Mouse (Mus musculus) small intestine, adult 2 months (tissue): Measurements from ENCODE around the gene Rilp. TPM values are rescaled to one million over a fixed set of nuclear protein-coding genes. Genes with fewer than 3 reads are reported as not detected.

ENCODE experiments used
- H3K27ac ChIP-seq: fragments of 200-500 bp; 2 replicates; pipeline ENCODE4 v1.5.1; 2012; ENCODE audit warnings: low read depth, low read length, control low read depth, inconsistent platforms; ENCODE audit not compliant: insufficient read depth
- H3K27me3 ChIP-seq: fragments of 200-500 bp; 2 replicates; pipeline ENCODE4 v1.6.1; 2012; ENCODE audit warnings: mild to moderate bottlenecking, moderate library complexity, low read length, inconsistent platforms; ENCODE audit not compliant: control insufficient read depth, insufficient read depth
- H3K36me3 ChIP-seq: fragments of 200-500 bp; 2 replicates; pipeline ENCODE4 v1.6.1; 2012; ENCODE audit warnings: mild to moderate bottlenecking, low read length, control low read depth, inconsistent platforms; ENCODE audit not compliant: control insufficient read depth, insufficient read depth
- H3K4me1 ChIP-seq: fragments of 200-500 bp; 2 replicates; pipeline ENCODE4 v1.6.1; 2012; ENCODE audit warnings: low read length, inconsistent platforms, mixed read lengths; ENCODE audit not compliant: control insufficient read depth, insufficient read depth, insufficient read length
- H3K4me3 ChIP-seq: fragments of 200-500 bp; 2 replicates; pipeline ENCODE4 v1.5.1; 2012; ENCODE audit warnings: low read depth, mild to moderate bottlenecking, control low read depth, inconsistent platforms, low read length, moderate library complexity
- CTCF ChIP-seq: fragments of 200-500 bp; IDR thresholded peaks from 2 replicates; pipeline ENCODE4 v1.5.1; 2012; ENCODE audit warnings: low read depth, mild to moderate bottlenecking, control low read depth, inconsistent platforms, low read length, moderate library complexity, mixed read lengths; ENCODE audit not compliant: insufficient replicate concordance, insufficient read length; ENCODE audit errors: extremely low read depth
- POLR2A ChIP-seq: fragments of 200-500 bp; IDR thresholded peaks from 2 replicates; pipeline ENCODE4 v1.6.1; 2012; ENCODE audit warnings: low read depth, mild to moderate bottlenecking, control low read depth, inconsistent platforms, low read length, moderate library complexity
- WGBS: fragments of 180-500 bp; shearing (Covaris S2); methylation state at CpG from one replicate; pipeline ENCODE4 v1.1.7; 2018; 5-methylcytosine and 5-hydroxymethylcytosine counted together
- polyA plus RNA-seq: library from polyadenylated mRNA; depleted of rRNA; stranded (reverse); fragments of >200 nt; gene quantifications from 2 replicates; pipeline ENCODE4 v1.2.3, GENCODE M21; 2012

Gene Rilp
- polyA plus RNA-seq, 1 experiment, result 15.0 TPM

GRCm38 (mm10) chr11:75536255-75537024, 26.5 kb downstream of the Rilp start:
- TF ChIP-seq POLR2A, result no peak
- TF ChIP-seq CTCF, result no peak
- Histone ChIP-seq H3K27ac (0 out of 2 replicates have a peak overlapping the region, but pooled peaks have one; percentile 12), H3K4me1 (peaks cover 24% of the 10 kb centered on the region), H3K4me3 (peak overlapping the region; percentile 14), H3K36me3 (peaks cover 33% of the 10 kb centered on the region), H3K27me3 (no peaks in the 10 kb centered on the region)
- 95% methylated on average over 12 of the region's 12 CpGs for WGBS

DNA sequence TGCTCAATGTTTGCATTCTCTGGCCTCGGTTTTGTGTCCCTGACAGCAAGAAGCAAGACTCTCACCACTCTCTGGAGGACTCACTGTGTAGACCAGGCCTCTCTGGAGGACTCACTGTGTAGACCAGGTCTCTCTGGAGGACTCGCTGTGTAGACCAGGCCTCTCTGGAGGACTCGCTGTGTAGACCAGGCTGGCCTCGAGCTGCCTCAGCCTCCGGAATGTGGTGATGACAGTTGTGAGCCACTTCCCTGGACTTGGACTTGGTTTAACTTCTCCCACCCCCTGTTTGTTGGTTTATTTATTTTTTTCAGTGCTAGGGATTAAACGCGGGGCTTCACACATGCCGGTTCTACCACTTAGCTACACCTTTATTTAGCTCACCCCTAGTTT, 27.1 kb downstream of the Rilp start:
- H3K27me3 ChIP-seq, result no peaks in the 10 kb centered on the region
- H3K36me3 ChIP-seq, result peaks cover 33% of the 10 kb centered on the region
- H3K4me3 ChIP-seq, result no peak overlapping the region
- TF ChIP-seq CTCF (no peak), POLR2A (no peak)
- 87% methylated on average over 8 of the region's 8 CpGs for WGBS
- 0 out of 2 replicates have a peak overlapping the region, but pooled peaks have one; percentile 12 for H3K27ac ChIP-seq
- peaks cover 24% of the 10 kb centered on the region for H3K4me1 ChIP-seq

DNA sequence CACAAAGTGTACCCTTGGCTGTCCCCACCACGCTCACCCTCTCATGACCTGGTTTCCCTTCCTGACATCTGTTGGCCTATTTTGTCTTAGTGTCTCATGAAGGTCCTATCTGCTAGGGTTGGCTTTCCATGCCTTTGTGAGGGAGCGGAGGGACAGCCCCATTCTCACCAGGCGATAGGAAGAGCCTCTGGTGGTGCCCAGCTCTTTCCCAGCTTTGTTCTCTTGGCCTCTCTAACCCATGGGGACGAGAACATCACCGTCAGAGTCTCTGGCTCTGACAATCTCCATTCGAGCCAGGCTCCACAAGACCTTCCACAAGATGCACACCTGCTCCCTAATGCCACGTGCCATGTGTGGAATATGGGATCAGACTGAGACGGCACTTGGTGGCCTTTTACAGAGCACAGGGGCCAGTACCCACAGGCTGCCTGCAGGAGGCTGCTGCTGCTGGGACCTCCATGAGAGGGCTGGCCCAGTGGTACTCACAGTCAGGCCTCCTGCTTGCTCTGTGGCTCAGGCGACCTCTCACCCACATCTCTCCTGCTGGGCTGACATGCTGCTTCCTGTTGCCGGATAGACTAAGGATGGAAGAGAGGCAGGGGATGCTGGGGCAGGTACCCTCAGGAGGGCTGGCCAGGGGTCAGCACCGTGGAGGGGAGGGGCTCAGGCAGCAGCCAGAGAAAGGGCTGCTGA, 27.7 kb downstream of the Rilp start:
- Histone ChIP-seq H3K27me3 (no peaks in the 10 kb centered on the region), H3K36me3 (peaks cover 36% of the 10 kb centered on the region), H3K4me3 (no peak overlapping the region), H3K4me1 (peaks cover 24% of the 10 kb centered on the region), H3K27ac (peak overlapping the region; percentile 52)
- 68% methylated on average over 11 of the region's 11 CpGs for WGBS
- 0 out of 2 replicates have a peak, but pooled peaks have one; percentile 4 for TF ChIP-seq CTCF
- no peak for TF ChIP-seq POLR2A

GRCm38 (mm10) chr11:75538184-75538969, 28.5 kb downstream of the Rilp start:
- WGBS, result 67% methylated on average over 9 of the region's 9 CpGs
- Histone ChIP-seq H3K27ac (peak overlapping the region; percentile 52), H3K4me3 (no peak overlapping the region), H3K27me3 (no peaks in the 10 kb centered on the region), H3K4me1 (peaks cover 24% of the 10 kb centered on the region), H3K36me3 (peaks cover 43% of the 10 kb centered on the region)
- TF ChIP-seq CTCF (no peak), POLR2A (no peak)

DNA sequence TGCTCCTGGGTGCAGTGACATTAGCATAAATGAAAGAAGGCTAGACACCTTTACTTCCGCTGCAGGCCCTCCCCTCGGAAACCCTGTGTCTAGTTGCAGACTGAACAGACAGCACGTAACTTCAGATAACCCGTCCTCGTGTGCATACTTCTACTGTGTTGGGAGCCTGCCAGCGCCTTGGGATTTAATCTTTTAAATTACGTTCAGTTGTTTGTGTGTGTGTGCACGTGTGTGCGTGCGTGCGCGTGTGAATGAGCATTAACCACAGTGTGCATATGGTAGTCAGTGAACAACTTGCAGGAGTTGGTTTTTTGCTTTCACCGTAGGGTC, 29.0 kb downstream of the Rilp start:
- no peak overlapping the region for H3K4me3 ChIP-seq
- 83% methylated on average over 13 of the region's 13 CpGs for WGBS
- TF ChIP-seq CTCF, result no peak
- no peak for TF ChIP-seq POLR2A
- peaks cover 24% of the 10 kb centered on the region for H3K4me1 ChIP-seq
- H3K27me3 ChIP-seq, result no peaks in the 10 kb centered on the region
- H3K36me3 ChIP-seq, result peaks cover 49% of the 10 kb centered on the region
- peak overlapping the region; percentile 52 for H3K27ac ChIP-seq

- Histone ChIP-seq H3K27ac (no peak overlapping the region), H3K4me3 (no peak overlapping the region), H3K27me3 (no peaks in the 10 kb centered on the region), H3K4me1 (peaks cover 24% of the 10 kb centered on the region), H3K36me3 (peaks cover 60% of the 10 kb centered on the region)
- 82% methylated on average over 8 of the region's 8 CpGs for WGBS
- no peak for TF ChIP-seq CTCF
- TF ChIP-seq POLR2A, result no peak
Measured at GRCm38 (mm10) chr11:75540209-75540608, 30.3 kb downstream of the Rilp start.
